Mouse (Mus musculus): ENCODE results near the gene Lck. TPM values are rescaled to one million over a fixed set of nuclear protein-coding genes. Genes with fewer than 3 reads are reported as not detected.

Lck gene
- polyA plus RNA-seq, 1 experiment: 109 TPM

DNA sequence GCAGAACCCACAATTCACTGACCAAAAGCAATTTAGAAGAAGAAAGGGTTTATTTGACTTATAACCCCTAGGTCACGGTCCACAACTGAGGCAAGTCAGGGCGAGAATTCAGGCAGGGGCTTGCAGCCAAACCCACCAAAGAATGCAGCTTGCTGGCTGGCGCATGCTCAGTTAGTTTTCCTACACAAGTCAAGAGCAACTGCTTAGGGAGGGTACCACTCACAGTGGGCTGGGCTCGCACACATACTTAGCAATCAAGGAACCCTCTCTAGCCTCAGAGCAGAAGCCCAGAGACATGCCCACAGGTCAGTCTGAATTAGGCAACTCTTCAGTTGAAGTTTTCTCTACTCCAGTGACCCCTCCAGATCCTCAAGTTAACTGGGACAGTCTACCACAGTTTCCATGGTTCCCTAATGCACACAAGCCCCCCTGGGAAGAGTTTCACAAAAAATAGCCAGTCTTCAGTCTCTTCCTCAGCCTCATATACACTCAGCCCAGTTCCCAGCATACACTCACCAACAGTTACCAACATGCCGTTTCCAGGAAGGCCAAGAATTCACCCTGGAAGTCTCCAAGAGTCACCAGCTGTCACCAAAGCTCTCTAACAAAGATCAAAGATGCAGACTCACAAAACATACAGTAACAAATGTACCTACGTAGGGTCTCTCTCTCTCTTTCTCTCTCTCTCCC, 62.6 kb downstream of the Lck start:
- peaks cover 16% of the 10 kb centered on the region for H3K4me1 ChIP-seq (ENCODE audit: control insufficient read depth, insufficient read depth, insufficient read length)
- DNase-seq (ENCODE audit: low read depth in 1 of 2, low spot score in 2 of 2): no peak
- H3K27me3 ChIP-seq (ENCODE audit: control insufficient read depth, insufficient read depth, low read length): peaks cover 4% of the 10 kb centered on the region; the same call in 1 of the 2 replicates
- 82% methylated on average over 6 of the region's 6 CpGs for WGBS
- no peak overlapping the region for H3K4me3 ChIP-seq (ENCODE audit: extremely low read depth, insufficient read depth, insufficient read length)
- TF ChIP-seq CTCF (IDR thresholded peaks at IDR 0.05; ENCODE audit: extremely low read depth, insufficient read depth, insufficient read length, insufficient replicate concordance) (no peak), POLR2A (IDR thresholded peaks at IDR 0.05; ENCODE audit: low read depth, low read length) (no peak)
- no peak overlapping the region for H3K27ac ChIP-seq (ENCODE audit: insufficient read depth, low read length)
- H3K36me3 ChIP-seq (ENCODE audit: control insufficient read depth, insufficient read depth, low read length): no peaks in the 10 kb centered on the region

DNA sequence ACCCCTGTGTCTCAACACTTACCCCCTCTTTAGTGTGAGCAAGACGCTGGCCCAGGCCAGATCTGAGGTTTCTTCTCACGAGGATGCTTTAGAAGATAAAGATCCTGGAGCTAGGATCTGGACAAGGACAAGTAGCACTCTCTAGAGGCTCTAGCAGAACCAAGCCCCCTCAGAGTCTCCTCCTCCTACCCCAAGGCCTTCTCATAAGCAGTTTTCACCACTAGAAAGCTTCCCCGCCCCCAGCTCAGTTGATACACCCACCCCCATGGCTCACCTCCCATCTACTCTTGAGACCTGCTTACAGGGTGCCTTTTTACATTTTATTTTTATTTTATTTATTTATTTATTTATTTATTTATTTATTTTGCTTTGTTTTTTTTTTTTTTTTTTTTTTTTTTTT, 63.8 kb downstream of the Lck start:
- no peak overlapping the region for H3K27ac ChIP-seq (ENCODE audit: insufficient read depth, low read length)
- peaks cover 4% of the 10 kb centered on the region; the same call in 1 of the 2 replicates for H3K27me3 ChIP-seq (ENCODE audit: control insufficient read depth, insufficient read depth, low read length)
- no peaks in the 10 kb centered on the region for H3K36me3 ChIP-seq (ENCODE audit: control insufficient read depth, insufficient read depth, low read length)
- WGBS: 85% methylated on average over 3 of the region's 3 CpGs
- H3K4me3 ChIP-seq (ENCODE audit: extremely low read depth, insufficient read depth, insufficient read length): no peak overlapping the region
- H3K4me1 ChIP-seq (ENCODE audit: control insufficient read depth, insufficient read depth, insufficient read length): peaks cover 15% of the 10 kb centered on the region
- TF ChIP-seq CTCF (IDR thresholded peaks at IDR 0.05; ENCODE audit: extremely low read depth, insufficient read depth, insufficient read length, insufficient replicate concordance): no peak
- TF ChIP-seq POLR2A (IDR thresholded peaks at IDR 0.05; ENCODE audit: low read depth, low read length): no peak
- no peak for DNase-seq (ENCODE audit: low read depth in 1 of 2, low spot score in 2 of 2)

GRCm38 (mm10) chr4:129508834-129509600, 64.4 kb downstream of the Lck start:
- Histone ChIP-seq H3K27me3 (ENCODE audit: control insufficient read depth, insufficient read depth, low read length) (peaks cover 3% of the 10 kb centered on the region; the same call in 1 of the 2 replicates), H3K36me3 (ENCODE audit: control insufficient read depth, insufficient read depth, low read length) (no peaks in the 10 kb centered on the region), H3K4me1 (ENCODE audit: control insufficient read depth, insufficient read depth, insufficient read length) (peaks cover 12% of the 10 kb centered on the region), H3K4me3 (ENCODE audit: extremely low read depth, insufficient read depth, insufficient read length) (no peak overlapping the region), H3K27ac (ENCODE audit: insufficient read depth, low read length) (no peak overlapping the region)
- DNase-seq (ENCODE audit: low read depth in 1 of 2, low spot score in 2 of 2): no peak
- 80% methylated on average over 15 of the region's 15 CpGs for WGBS
- no peak for TF ChIP-seq POLR2A (IDR thresholded peaks at IDR 0.05; ENCODE audit: low read depth, low read length)
- no peak for TF ChIP-seq CTCF (IDR thresholded peaks at IDR 0.05; ENCODE audit: extremely low read depth, insufficient read depth, insufficient read length, insufficient replicate concordance)

DNA sequence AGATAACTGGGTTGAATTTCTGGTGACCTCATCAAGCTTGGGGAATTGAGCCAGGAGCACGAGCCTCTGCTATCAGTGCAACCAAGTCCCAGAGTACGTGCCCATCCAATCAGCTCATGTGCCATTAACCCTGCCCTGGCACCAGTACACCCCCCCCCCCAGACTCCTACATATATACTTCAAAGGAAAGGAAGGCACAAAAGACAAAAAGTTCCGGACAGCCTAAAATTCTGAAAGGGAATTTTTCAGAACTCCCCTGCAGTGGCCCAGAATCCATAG, 65.3 kb downstream of the Lck start:
- no peak for TF ChIP-seq CTCF (IDR thresholded peaks at IDR 0.05; ENCODE audit: extremely low read depth, insufficient read depth, insufficient read length, insufficient replicate concordance)
- no peaks in the 10 kb centered on the region for H3K36me3 ChIP-seq (ENCODE audit: control insufficient read depth, insufficient read depth, low read length)
- no peak overlapping the region for H3K27ac ChIP-seq (ENCODE audit: insufficient read depth, low read length)
- no peaks in the 10 kb centered on the region for H3K27me3 ChIP-seq (ENCODE audit: control insufficient read depth, insufficient read depth, low read length)
- WGBS: 58% methylated on average over 3 of the region's 3 CpGs
- H3K4me3 ChIP-seq (ENCODE audit: extremely low read depth, insufficient read depth, insufficient read length): no peak overlapping the region
- peaks cover 8% of the 10 kb centered on the region for H3K4me1 ChIP-seq (ENCODE audit: control insufficient read depth, insufficient read depth, insufficient read length)
- no peak for DNase-seq (ENCODE audit: low read depth in 1 of 2, low spot score in 2 of 2)

DNA sequence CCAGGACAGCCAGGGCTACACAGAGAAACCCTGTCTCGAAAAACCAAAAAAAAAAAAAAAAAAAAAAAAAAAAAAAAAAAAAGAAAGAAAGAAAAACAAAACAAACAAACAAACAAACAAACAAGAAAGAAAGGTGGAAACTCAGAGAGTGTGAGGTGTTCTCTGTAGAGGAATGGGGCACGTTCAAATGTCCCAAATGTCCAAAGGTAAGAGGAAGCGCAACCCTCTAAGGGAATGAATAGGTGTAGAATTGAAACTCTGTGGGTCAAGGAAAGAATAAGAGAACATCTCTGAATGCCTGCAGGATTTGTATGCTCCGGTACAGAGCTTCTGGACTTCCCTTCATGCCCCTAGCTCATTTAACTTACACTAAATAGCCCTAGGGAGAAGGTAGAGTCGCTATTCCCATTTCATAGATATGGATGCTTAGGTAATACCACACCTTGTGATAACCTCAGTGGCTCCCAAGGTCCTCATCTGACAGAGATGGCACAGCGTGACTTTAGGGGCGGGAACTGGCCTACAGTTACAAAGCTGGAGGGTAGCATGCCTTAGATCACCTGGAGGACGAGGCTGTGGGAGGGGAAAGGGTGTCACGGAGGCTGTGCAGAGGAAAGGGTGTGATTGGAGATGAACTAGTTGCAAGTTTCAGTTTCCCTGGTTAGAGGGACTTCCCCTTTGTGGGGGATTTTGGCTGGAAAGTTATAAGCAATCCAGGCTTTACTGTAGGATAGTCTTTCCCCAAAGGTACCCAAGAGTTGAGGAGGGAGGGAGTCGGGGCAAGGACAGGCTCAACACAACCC, 65.8 kb downstream of the Lck start:
- H3K4me3 ChIP-seq (ENCODE audit: extremely low read depth, insufficient read depth, insufficient read length): no peak overlapping the region
- DNase-seq (ENCODE audit: low read depth in 1 of 2, low spot score in 2 of 2): no peak
- TF ChIP-seq POLR2A (IDR thresholded peaks at IDR 0.05; ENCODE audit: low read depth, low read length) (no peak), CTCF (IDR thresholded peaks at IDR 0.05; ENCODE audit: extremely low read depth, insufficient read depth, insufficient read length, insufficient replicate concordance) (no peak)
- no peaks in the 10 kb centered on the region for H3K36me3 ChIP-seq (ENCODE audit: control insufficient read depth, insufficient read depth, low read length)
- no peaks in the 10 kb centered on the region for H3K27me3 ChIP-seq (ENCODE audit: control insufficient read depth, insufficient read depth, low read length)
- 44% methylated on average over 10 of the region's 10 CpGs for WGBS
- H3K27ac ChIP-seq (ENCODE audit: insufficient read depth, low read length): no peak overlapping the region
- H3K4me1 ChIP-seq (ENCODE audit: control insufficient read depth, insufficient read depth, insufficient read length): peaks cover 10% of the 10 kb centered on the region; the same call in 1 of the 2 replicates

- TF ChIP-seq POLR2A (IDR thresholded peaks at IDR 0.05; ENCODE audit: low read depth, low read length): no peak
- no peak for TF ChIP-seq CTCF (IDR thresholded peaks at IDR 0.05; ENCODE audit: extremely low read depth, insufficient read depth, insufficient read length, insufficient replicate concordance)
- H3K4me3 ChIP-seq (ENCODE audit: extremely low read depth, insufficient read depth, insufficient read length): no peak overlapping the region
- 91% methylated on average over 3 of the region's 3 CpGs for WGBS
- H3K36me3 ChIP-seq (ENCODE audit: control insufficient read depth, insufficient read depth, low read length): no peaks in the 10 kb centered on the region
- no peak overlapping the region for H3K27ac ChIP-seq (ENCODE audit: insufficient read depth, low read length)
- H3K4me1 ChIP-seq (ENCODE audit: control insufficient read depth, insufficient read depth, insufficient read length): peaks cover 10% of the 10 kb centered on the region; the same call in 1 of the 2 replicates
- H3K27me3 ChIP-seq (ENCODE audit: control insufficient read depth, insufficient read depth, low read length): no peaks in the 10 kb centered on the region
- DNase-seq (ENCODE audit: low read depth in 1 of 2, low spot score in 2 of 2): no peak
Measured at GRCm38 (mm10) chr4:129505511-129505910, 67.9 kb downstream of the Lck start.

Measured in spleen, adult 2 months (tissue).